Mouse (Mus musculus): ENCODE measurements around the gene Slco4a1. TPM values are rescaled to one million over a fixed set of nuclear protein-coding genes. Genes with fewer than 3 reads are reported as not detected.

Gene Slco4a1
- total RNA-seq, 1 experiment, result 14.7 TPM

- Histone ChIP-seq H3K27ac (ENCODE audit: insufficient read depth, low read depth, low read length, poor library complexity, severe bottlenecking) (no peak overlapping the region), H3K9me3 (ENCODE audit: control insufficient read depth, insufficient read depth, low read depth, low read length) (no peaks in the 10 kb centered on the region), H3K36me3 (ENCODE audit: control insufficient read depth, insufficient read depth, low read length, poor library complexity, severe bottlenecking) (no peaks in the 10 kb centered on the region), H3K4me3 (ENCODE audit: insufficient read depth in 1 of 2, low read depth in 1 of 2, low read length in 2 of 2, poor library complexity in 1 of 2, severe bottlenecking in 1 of 2) (no peak overlapping the region), H3K4me1 (ENCODE audit: control insufficient read depth in 2 of 2, insufficient read depth in 2 of 2, low read length in 2 of 2, poor library complexity in 1 of 2) (no peaks in the 10 kb centered on the region), H3K9ac (ENCODE audit: insufficient read depth, low read depth, low read length, poor library complexity, severe bottlenecking) (no peak overlapping the region)
- no peak for DNase-seq (ENCODE audit: low read depth, low spot score)
- in situ Hi-C loops (cut with MboI; ENCODE audit: low sequenced_read_pairs in 2 of 2, unreplicated experiment in 2 of 2), result no loop called here
- no peak for TF ChIP-seq CHD2 (IDR thresholded peaks at IDR 0.05; ENCODE audit: low read depth, low read length)
- TF ChIP-seq ZNF384 (IDR thresholded peaks at IDR 0.05; ENCODE audit: low read depth, low read length), result no peak
- TF ChIP-seq HCFC1 (IDR thresholded peaks at IDR 0.05; ENCODE audit: borderline replicate concordance, insufficient read depth, low read length), result no peak
- TF ChIP-seq ZC3H11A (IDR thresholded peaks at IDR 0.05; ENCODE audit: borderline replicate concordance, low read depth, low read length), result no peak
- TF ChIP-seq MAFK (IDR thresholded peaks at IDR 0.05; ENCODE audit: insufficient read depth, low read depth, low read length), result no peak
Measured at GRCm38 (mm10) chr2:180415627-180416026, 40.4 kb upstream of the Slco4a1 start.

DNA sequence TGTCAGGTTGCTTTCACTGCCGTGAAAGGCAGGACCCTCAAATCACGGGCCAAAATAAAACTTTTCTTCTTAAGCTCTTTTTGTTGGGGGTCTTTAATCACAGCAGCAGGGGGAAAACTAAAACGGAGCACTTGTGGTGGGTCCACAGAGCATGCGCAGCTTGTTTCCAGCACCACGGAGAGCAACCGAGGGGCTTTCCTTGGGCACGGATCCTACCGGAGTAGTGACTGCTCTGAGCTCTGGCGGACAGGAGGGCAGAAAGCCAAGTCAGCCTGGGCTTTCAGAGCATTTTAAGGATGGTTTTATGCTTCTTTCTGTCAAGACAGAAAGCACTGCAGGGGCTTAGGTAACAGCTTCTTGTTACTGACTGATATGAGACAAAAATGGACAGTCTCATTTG, 38.3 kb upstream of the Slco4a1 start:
- in situ Hi-C loops (cut with MboI; ENCODE audit: low sequenced_read_pairs in 2 of 2, unreplicated experiment in 2 of 2), result no loop called here
- TF ChIP-seq HCFC1 (IDR thresholded peaks at IDR 0.05; ENCODE audit: borderline replicate concordance, insufficient read depth, low read length), result no peak
- TF ChIP-seq CHD2 (IDR thresholded peaks at IDR 0.05; ENCODE audit: low read depth, low read length), result no peak
- no peaks in the 10 kb centered on the region for H3K36me3 ChIP-seq (ENCODE audit: control insufficient read depth, insufficient read depth, low read length, poor library complexity, severe bottlenecking)
- H3K4me3 ChIP-seq (ENCODE audit: insufficient read depth in 1 of 2, low read depth in 1 of 2, low read length in 2 of 2, poor library complexity in 1 of 2, severe bottlenecking in 1 of 2), result no peak overlapping the region
- no peak overlapping the region for H3K9ac ChIP-seq (ENCODE audit: insufficient read depth, low read depth, low read length, poor library complexity, severe bottlenecking)
- DNase-seq (ENCODE audit: low read depth, low spot score), result peak; percentile 17
- no peaks in the 10 kb centered on the region for H3K9me3 ChIP-seq (ENCODE audit: control insufficient read depth, insufficient read depth, low read depth, low read length)
- H3K27ac ChIP-seq (ENCODE audit: insufficient read depth, low read depth, low read length, poor library complexity, severe bottlenecking), result no peak overlapping the region
- H3K4me1 ChIP-seq (ENCODE audit: control insufficient read depth in 2 of 2, insufficient read depth in 2 of 2, low read length in 2 of 2, poor library complexity in 1 of 2), result no peaks in the 10 kb centered on the region

- no peaks in the 10 kb centered on the region for H3K4me1 ChIP-seq (ENCODE audit: control insufficient read depth in 2 of 2, insufficient read depth in 2 of 2, low read length in 2 of 2, poor library complexity in 1 of 2)
- no peaks in the 10 kb centered on the region for H3K9me3 ChIP-seq (ENCODE audit: control insufficient read depth, insufficient read depth, low read depth, low read length)
- TF ChIP-seq CHD2 (IDR thresholded peaks at IDR 0.05; ENCODE audit: low read depth, low read length), result no peak
- TF ChIP-seq ZC3H11A (IDR thresholded peaks at IDR 0.05; ENCODE audit: borderline replicate concordance, low read depth, low read length), result no peak
- TF ChIP-seq HCFC1 (IDR thresholded peaks at IDR 0.05; ENCODE audit: borderline replicate concordance, insufficient read depth, low read length), result no peak
- TF ChIP-seq MAFK (IDR thresholded peaks at IDR 0.05; ENCODE audit: insufficient read depth, low read depth, low read length), result no peak
- TF ChIP-seq ZNF384 (IDR thresholded peaks at IDR 0.05; ENCODE audit: low read depth, low read length), result no peak
- no peak overlapping the region for H3K27ac ChIP-seq (ENCODE audit: insufficient read depth, low read depth, low read length, poor library complexity, severe bottlenecking)
- no peak overlapping the region for H3K4me3 ChIP-seq (ENCODE audit: insufficient read depth in 1 of 2, low read depth in 1 of 2, low read length in 2 of 2, poor library complexity in 1 of 2, severe bottlenecking in 1 of 2)
- H3K9ac ChIP-seq (ENCODE audit: insufficient read depth, low read depth, low read length, poor library complexity, severe bottlenecking), result no peak overlapping the region
- no peak for DNase-seq (ENCODE audit: low read depth, low spot score)
- H3K36me3 ChIP-seq (ENCODE audit: control insufficient read depth, insufficient read depth, low read length, poor library complexity, severe bottlenecking), result no peaks in the 10 kb centered on the region
- in situ Hi-C loops (cut with MboI; ENCODE audit: low sequenced_read_pairs in 2 of 2, unreplicated experiment in 2 of 2), result no loop called here
Measured at GRCm38 (mm10) chr2:180420641-180421040, 35.4 kb upstream of the Slco4a1 start.

- DNase-seq (ENCODE audit: low read depth, low spot score), result no peak
- H3K36me3 ChIP-seq (ENCODE audit: control insufficient read depth, insufficient read depth, low read length, poor library complexity, severe bottlenecking), result no peaks in the 10 kb centered on the region
- H3K4me1 ChIP-seq (ENCODE audit: control insufficient read depth in 2 of 2, insufficient read depth in 2 of 2, low read length in 2 of 2, poor library complexity in 1 of 2), result no peaks in the 10 kb centered on the region
- no peak overlapping the region for H3K4me3 ChIP-seq (ENCODE audit: insufficient read depth in 1 of 2, low read depth in 1 of 2, low read length in 2 of 2, poor library complexity in 1 of 2, severe bottlenecking in 1 of 2)
- TF ChIP-seq MAFK (IDR thresholded peaks at IDR 0.05; ENCODE audit: insufficient read depth, low read depth, low read length), result no peak
- TF ChIP-seq ZNF384 (IDR thresholded peaks at IDR 0.05; ENCODE audit: low read depth, low read length), result no peak
- no peak for TF ChIP-seq ZC3H11A (IDR thresholded peaks at IDR 0.05; ENCODE audit: borderline replicate concordance, low read depth, low read length)
- no peak for TF ChIP-seq CHD2 (IDR thresholded peaks at IDR 0.05; ENCODE audit: low read depth, low read length)
- TF ChIP-seq HCFC1 (IDR thresholded peaks at IDR 0.05; ENCODE audit: borderline replicate concordance, insufficient read depth, low read length), result no peak
- H3K27ac ChIP-seq (ENCODE audit: insufficient read depth, low read depth, low read length, poor library complexity, severe bottlenecking), result no peak overlapping the region
- H3K9ac ChIP-seq (ENCODE audit: insufficient read depth, low read depth, low read length, poor library complexity, severe bottlenecking), result no peak overlapping the region
- H3K9me3 ChIP-seq (ENCODE audit: control insufficient read depth, insufficient read depth, low read depth, low read length), result no peaks in the 10 kb centered on the region
- in situ Hi-C loops (cut with MboI; ENCODE audit: low sequenced_read_pairs in 2 of 2, unreplicated experiment in 2 of 2), result no loop called here
Measured at GRCm38 (mm10) chr2:180425115-180425514, 30.9 kb upstream of the Slco4a1 start.

DNA sequence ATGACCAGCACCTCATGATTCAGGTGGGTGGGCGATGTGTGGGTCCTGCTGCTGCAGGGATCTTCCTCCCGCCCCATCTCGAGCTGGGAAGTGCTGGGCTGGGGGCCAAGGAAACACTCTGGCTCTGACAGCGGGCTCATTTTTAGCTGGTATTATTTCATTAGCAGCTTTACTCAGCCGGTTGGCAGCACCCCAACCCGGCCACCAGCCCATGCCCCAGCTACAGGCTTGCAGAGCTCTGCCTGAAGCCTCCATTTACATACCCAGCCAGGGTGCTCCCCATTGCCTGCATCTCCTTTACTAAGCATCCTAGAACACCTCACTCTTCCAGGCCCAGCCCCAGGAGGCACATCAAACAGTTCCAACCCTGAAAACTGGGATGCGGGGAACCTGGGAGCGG, 29.0 kb upstream of the Slco4a1 start:
- no peaks in the 10 kb centered on the region for H3K36me3 ChIP-seq (ENCODE audit: control insufficient read depth, insufficient read depth, low read length, poor library complexity, severe bottlenecking)
- no peak for DNase-seq (ENCODE audit: low read depth, low spot score)

More for the DNA sequence above, 29.0 kb upstream of the Slco4a1 start:
- in situ Hi-C loops (cut with MboI; ENCODE audit: low sequenced_read_pairs in 2 of 2, unreplicated experiment in 2 of 2), result no loop called here
- H3K9ac ChIP-seq (ENCODE audit: insufficient read depth, low read depth, low read length, poor library complexity, severe bottlenecking), result no peak overlapping the region
- TF ChIP-seq ZC3H11A (IDR thresholded peaks at IDR 0.05; ENCODE audit: borderline replicate concordance, low read depth, low read length) (no peak), CHD2 (IDR thresholded peaks at IDR 0.05; ENCODE audit: low read depth, low read length) (no peak), ZNF384 (IDR thresholded peaks at IDR 0.05; ENCODE audit: low read depth, low read length) (no peak), MAFK (IDR thresholded peaks at IDR 0.05; ENCODE audit: insufficient read depth, low read depth, low read length) (no peak), HCFC1 (IDR thresholded peaks at IDR 0.05; ENCODE audit: borderline replicate concordance, insufficient read depth, low read length) (no peak)
- H3K4me3 ChIP-seq (ENCODE audit: insufficient read depth in 1 of 2, low read depth in 1 of 2, low read length in 2 of 2, poor library complexity in 1 of 2, severe bottlenecking in 1 of 2), result no peak overlapping the region
- no peak overlapping the region for H3K27ac ChIP-seq (ENCODE audit: insufficient read depth, low read depth, low read length, poor library complexity, severe bottlenecking)
- H3K4me1 ChIP-seq (ENCODE audit: control insufficient read depth in 2 of 2, insufficient read depth in 2 of 2, low read length in 2 of 2, poor library complexity in 1 of 2), result no peaks in the 10 kb centered on the region
- H3K9me3 ChIP-seq (ENCODE audit: control insufficient read depth, insufficient read depth, low read depth, low read length), result no peaks in the 10 kb centered on the region

Data from ES-E14 (cell line).